Mouse (Mus musculus) CH12.LX (cell line): ENCODE data around the gene Sec24d. TPM values are rescaled to one million over a fixed set of nuclear protein-coding genes. Genes with fewer than 3 reads are reported as not detected.

Experiments used
- DNase-seq: peaks from one replicate; pipeline ENCODE4 v3.0.0-alpha.2; 2013; ENCODE audit errors: extremely low read depth
- H3K27ac ChIP-seq: 2 replicates; pipeline ENCODE4 v1.5.1; 2012; ENCODE audit warnings: low read depth, mild to moderate bottlenecking, control low read depth, moderate library complexity; ENCODE audit not compliant: insufficient read depth
- H3K27me3 ChIP-seq: replicated peaks from 2 replicates; pipeline ENCODE3; 2012; ENCODE audit warnings: inconsistent platforms
- H3K36me3 ChIP-seq, 2 experiments: replicated peaks in 1 of 2; 2 replicates each; pipeline versions ENCODE3 to v1.6.1; 2012; ENCODE audit warnings: inconsistent platforms in 1 of 2, low read length in 1 of 2, mild to moderate bottlenecking in 1 of 2, mixed read lengths in 1 of 2, moderate library complexity in 1 of 2; ENCODE audit not compliant: control insufficient read depth in 1 of 2, insufficient read depth in 1 of 2
- H3K4me1 ChIP-seq, 2 experiments: 2 replicates each; pipeline ENCODE4 v1.6.1; 2012; ENCODE audit warnings: inconsistent platforms in 1 of 2, moderate library complexity in 1 of 2; ENCODE audit not compliant: insufficient read depth in 2 of 2, control insufficient read depth in 1 of 2
- H3K4me2 ChIP-seq: 2 replicates; pipeline ENCODE4 v1.6.1; 2012; ENCODE audit warnings: low read depth, mild to moderate bottlenecking, control low read depth; ENCODE audit not compliant: poor library complexity, insufficient read depth, severe bottlenecking
- H3K4me3 ChIP-seq, 3 experiments: fragments of 150-350 bp in 1 of 3; sonication (generic) in 1 of 3; replicated peaks in 1 of 3; 2 replicates each; pipeline versions ENCODE3 to v1.5.1; 2011 to 2012; ENCODE audit warnings: low read depth in 2 of 3, low read length in 2 of 3, mild to moderate bottlenecking in 2 of 3, moderate library complexity in 2 of 3, control low read depth in 1 of 3, improper control_type of control experiment in 1 of 3, inconsistent platforms in 1 of 3, mixed read lengths in 1 of 3; ENCODE audit not compliant: poor library complexity in 1 of 3
- H3K79me2 ChIP-seq: replicated peaks from 2 replicates; pipeline ENCODE4 v1.6.1; 2012; ENCODE audit warnings: mild to moderate bottlenecking, moderate library complexity; ENCODE audit not compliant: control insufficient read depth, poor library complexity, insufficient read depth, severe bottlenecking; ENCODE audit errors: extremely low read depth
- H3K9ac ChIP-seq: 2 replicates; pipeline ENCODE4 v1.6.1; 2012; ENCODE audit warnings: low read depth, mild to moderate bottlenecking, control low read depth, moderate library complexity; ENCODE audit not compliant: insufficient read depth
- H3K9me3 ChIP-seq: replicated peaks from 2 replicates; pipeline ENCODE3; 2012; ENCODE audit warnings: low read length, inconsistent platforms, mixed read lengths
- CHD1 ChIP-seq: IDR thresholded peaks from 2 replicates; pipeline ENCODE4 v1.6.1; 2012; ENCODE audit warnings: low read depth, low read length, improper control_type of control experiment, inconsistent platforms
- CHD2 ChIP-seq: IDR thresholded peaks from 2 replicates; pipeline ENCODE4 v1.6.1; 2011; ENCODE audit warnings: low read length, improper control_type of control experiment
- E2F4 ChIP-seq: IDR thresholded peaks from 2 replicates; pipeline ENCODE4 v1.6.1; 2011; ENCODE audit warnings: low read depth, low read length, improper control_type of control experiment; ENCODE audit not compliant: insufficient replicate concordance
- ETS1 ChIP-seq: conservative IDR thresholded peaks from 2 replicates; pipeline ENCODE4 v1.6.1; 2012; ENCODE audit warnings: low read depth, mild to moderate bottlenecking, inconsistent platforms, low read length, improper control_type of control experiment, moderate library complexity
- HCFC1 ChIP-seq: IDR thresholded peaks from 2 replicates; pipeline ENCODE4 v1.6.1; 2012; ENCODE audit warnings: low read depth, mild to moderate bottlenecking, inconsistent platforms, low read length, improper control_type of control experiment
- IRF4 ChIP-seq: IDR thresholded peaks from 2 replicates; pipeline ENCODE4 v1.6.1; 2014; ENCODE audit warnings: low read depth, mild to moderate bottlenecking, inconsistent platforms, low read length, improper control_type of control experiment
- KAT2A ChIP-seq: IDR thresholded peaks from 2 replicates; pipeline ENCODE4 v1.6.1; 2012; ENCODE audit warnings: low read length, improper control_type of control experiment, inconsistent platforms; ENCODE audit not compliant: insufficient replicate concordance
- MAZ ChIP-seq: IDR thresholded peaks from 2 replicates; pipeline ENCODE4 v1.6.1; 2012; ENCODE audit warnings: low read depth, mild to moderate bottlenecking, inconsistent platforms, low read length, improper control_type of control experiment, moderate library complexity
- MEF2A ChIP-seq: IDR thresholded peaks from 2 replicates; pipeline ENCODE4 v1.6.1; 2014; ENCODE audit warnings: low read depth, mild to moderate bottlenecking, inconsistent platforms, low read length, improper control_type of control experiment, borderline replicate concordance
- MYC ChIP-seq: IDR thresholded peaks from 2 replicates; pipeline ENCODE4 v1.6.1; 2011; ENCODE audit warnings: low read depth, mild to moderate bottlenecking, improper control_type of control experiment, low read length
- dilution Hi-C: fragments of 300-500 bp; cut with MboI; formaldehyde crosslinking; loops from 2 replicates; pipeline ENCODE4 v1.14.3; 2020; ENCODE audit warnings: low sequenced_read_pairs; ENCODE audit not compliant: extremely low pct_unique_long_range_greater_than_20kb, extremely low pct_ligation_motif_present
- in situ Hi-C: fragments of 300-500 bp; cut with MboI; formaldehyde crosslinking; loops from 3 replicates; pipeline ENCODE4 v1.14.3; 2019; ENCODE audit warnings: low sequenced_read_pairs, low pct_ligation_motif_present, low pct_unique_long_range_greater_than_20kb, mixed read lengths
- polyA plus RNA-seq: library from polyadenylated mRNA; unstranded; fragments of >175 nt; gene quantifications from 2 replicates; pipeline ENCODE4 v1.2.1, GENCODE M21; 2012; ENCODE audit warnings: low read depth; ENCODE audit not compliant: insufficient read length
- total RNA-seq, 2 experiments: library from RNA; depleted of rRNA; stranded (reverse); fragments of 300-350 nt in 1 of 2; fragments of >200 nt in 1 of 2; gene quantifications; 2 replicates each; pipeline ENCODE4 v1.2.3; 2012 to 2014

Gene Sec24d
- total and polyA plus RNA-seq, 3 experiments: 33.1 to 51.4 (median 45.8) TPM

GRCm38 (mm10) chr3:123305611-123306010 is 38.4 kb downstream of the Sec24d start:
- dilution Hi-C loops: no loop called here

GRCm38 (mm10) chr3:123307446-123307845 is 40.2 kb downstream of the Sec24d start:
- in situ Hi-C loops (no loop called here), dilution Hi-C loops (no loop called here)
- Histone ChIP-seq H3K9ac (no peak overlapping the region), H3K9me3 (no peaks in the 10 kb centered on the region), H3K4me3 (no peak overlapping the region), H3K4me2 (no peak overlapping the region), H3K4me1 (no peaks in the 10 kb centered on the region), H3K27me3 (no peaks in the 10 kb centered on the region), H3K27ac (no peak overlapping the region), H3K79me2 (no peaks in the 10 kb centered on the region), H3K36me3 (peaks cover 39 to 70% of the 10 kb centered on the region in 2 experiments)
- DNase-seq: no peak
- no peak for TF ChIP-seq MEF2A
- no peak for TF ChIP-seq CHD1

More at GRCm38 (mm10) chr3:123305611-123306010, 38.4 kb downstream of the Sec24d start:
- Histone ChIP-seq H3K4me1 (no peaks in the 10 kb centered on the region), H3K79me2 (no peaks in the 10 kb centered on the region), H3K27me3 (no peaks in the 10 kb centered on the region), H3K27ac (no peak overlapping the region), H3K9me3 (no peaks in the 10 kb centered on the region), H3K9ac (no peak overlapping the region), H3K4me3 (no peak overlapping the region), H3K36me3 (peaks cover 48 to 78% of the 10 kb centered on the region in 2 experiments), H3K4me2 (no peak overlapping the region)
- DNase-seq: no peak
- in situ Hi-C loops: no loop called here
- TF ChIP-seq CHD2: no peak
- no peak for TF ChIP-seq KAT2A
- TF ChIP-seq MAZ: no peak
- TF ChIP-seq IRF4: no peak
- TF ChIP-seq MYC: no peak
- TF ChIP-seq E2F4: no peak
- TF ChIP-seq ETS1: no peak
- TF ChIP-seq, all 38 proteins: peak for 0

- H3K36me3 ChIP-seq: peaks cover 33 to 68% of the 10 kb centered on the region in 2 experiments
- dilution Hi-C loops (no loop called here), in situ Hi-C loops (no loop called here)
- H3K27ac ChIP-seq: no peak overlapping the region
- no peak overlapping the region for H3K4me2 ChIP-seq
- no peak overlapping the region for H3K4me3 ChIP-seq
- peaks cover 0 to 3% of the 10 kb centered on the region in 2 experiments; a peak in 1 of 4 replicates for H3K4me1 ChIP-seq
- DNase-seq: no peak
- H3K9me3 ChIP-seq: no peaks in the 10 kb centered on the region
- H3K27me3 ChIP-seq: no peaks in the 10 kb centered on the region
- TF ChIP-seq HCFC1: no peak
- H3K9ac ChIP-seq: no peak overlapping the region
- H3K79me2 ChIP-seq: no peaks in the 10 kb centered on the region
Measured at GRCm38 (mm10) chr3:123309141-123309540, 41.9 kb downstream of the Sec24d start.
